Comparison of ENCODE assay signal across 26 mouse cellular contexts in the genomic region with DNA sequence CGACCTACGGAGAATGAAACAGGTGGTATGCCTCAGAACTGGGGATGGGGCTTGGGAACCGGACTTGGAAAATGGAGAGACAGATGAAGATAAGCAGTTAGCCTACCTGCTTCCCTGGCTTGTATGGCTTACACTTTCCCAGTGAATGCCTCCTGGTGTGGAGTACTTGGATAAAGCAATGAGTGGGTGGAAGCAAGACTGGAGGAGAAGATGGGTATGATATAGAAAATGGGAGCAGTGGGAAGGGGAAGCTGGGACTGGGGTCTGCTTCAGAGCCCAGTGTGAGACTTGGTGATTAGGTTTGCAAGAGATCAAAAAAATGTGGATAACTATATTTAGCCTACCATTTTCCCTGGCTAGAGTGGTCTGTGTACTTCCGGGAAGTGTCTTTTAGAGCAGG.
"Had no signal": no experiment of that assay in that cellular context is flagged by ENCODE, and none has a peak within 500 bp of the region (broad histone marks: within the 10 kb centered on the region; RNA-seq: fewer than 3 reads in every experiment).

No protein-coding gene starts in this region.

- H3K9ac ChIP-seq: heart, embryonic 12.5 days; hindbrain, embryonic 13.5 days; hindbrain, embryonic 15.5 days; kidney, embryonic 15.5 days; limb, embryonic 12.5 days; liver, embryonic 13.5 days; liver, embryonic 15.5 days; liver, postnatal 0 days had no signal

- DNase-seq: gastrocnemius, adult 2 months; gastrocnemius, postnatal 10 days; gastrocnemius, postnatal 25 days; heart, adult 2 months; heart, postnatal 10 days; heart, postnatal 4 days; kidney, adult 11 months; kidney, adult 2 months; kidney, adult 9 months; kidney, postnatal 14 days; kidney, postnatal 36 days; layer of hippocampus, adult 9-11 months; layer of hippocampus, postnatal 36 days; liver; liver, embryonic 13.5 days; liver, postnatal 0 days had no signal

- H3K27ac ChIP-seq: gastrocnemius, adult 2 months; heart, adult 2 months; heart, embryonic 10.5 days; hindbrain, embryonic 13.5 days; hindbrain, embryonic 15.5 days; hindbrain, postnatal 0 days; kidney, embryonic 15.5 days; kidney, postnatal 0 days; limb, embryonic 10.5 days; limb, embryonic 12.5 days; liver, embryonic 13.5 days; liver, embryonic 15.5 days had no signal

- H3K27me3 ChIP-seq: heart, embryonic 12.5 days; hindbrain, embryonic 13.5 days; hindbrain, embryonic 15.5 days; kidney, embryonic 15.5 days; limb, embryonic 12.5 days; liver, embryonic 13.5 days; liver, embryonic 15.5 days had no signal

- H3K4me3 ChIP-seq: gastrocnemius, adult 2 months; heart, adult 2 months; heart, embryonic 10.5 days; heart, embryonic 12.5 days; hindbrain, embryonic 13.5 days; hindbrain, embryonic 15.5 days; kidney, embryonic 15.5 days; limb, embryonic 10.5 days; limb, embryonic 12.5 days; liver, embryonic 13.5 days; liver, embryonic 15.5 days had no signal

- H3K4me1 ChIP-seq: heart, embryonic 10.5 days; heart, embryonic 12.5 days; hindbrain, embryonic 13.5 days; hindbrain, embryonic 15.5 days; kidney, embryonic 15.5 days; limb, embryonic 10.5 days; limb, embryonic 12.5 days; liver, embryonic 13.5 days; liver, embryonic 15.5 days had no signal

- H3K36me3 ChIP-seq: heart, embryonic 10.5 days; heart, embryonic 12.5 days; hindbrain, embryonic 13.5 days; hindbrain, embryonic 15.5 days; kidney, embryonic 15.5 days; limb, embryonic 10.5 days; limb, embryonic 12.5 days; liver, embryonic 13.5 days; liver, embryonic 15.5 days had no signal

- H3K9me3 ChIP-seq: heart, embryonic 10.5 days; heart, embryonic 12.5 days; hindbrain, embryonic 13.5 days; hindbrain, embryonic 15.5 days; kidney, embryonic 15.5 days; limb, embryonic 10.5 days; limb, embryonic 12.5 days; liver, embryonic 13.5 days; liver, embryonic 15.5 days had no signal
